Mouse (Mus musculus): ENCODE results near the gene Arhgef2. TPM values are rescaled to one million over a fixed set of nuclear protein-coding genes. Genes with fewer than 3 reads are reported as not detected.
"Not testable (repeated sequence)": the region's sequence is repeated elsewhere in the genome, so short reads cannot be mapped to it uniquely, and the experiment has no call there.

Arhgef2 gene
- 100 to 1,000 TPM; 219 to 239 TPM for total RNA-seq (2021)
- long read RNA-seq, experiment 1, full-length matches to known transcripts, result 20 of 135 reads
- long read RNA-seq, experiment 1, partial matches to known transcripts, result 25 of 135 reads
- long read RNA-seq, experiment 1, other reads (novel, unspliced or antisense), result 90 of 135 reads
- long read RNA-seq, experiment 2, full-length matches to known transcripts, result 11 of 74 reads
- long read RNA-seq, experiment 2, partial matches to known transcripts, result 15 of 74 reads
- long read RNA-seq, experiment 2, other reads (novel, unspliced or antisense), result 48 of 74 reads

DNA sequence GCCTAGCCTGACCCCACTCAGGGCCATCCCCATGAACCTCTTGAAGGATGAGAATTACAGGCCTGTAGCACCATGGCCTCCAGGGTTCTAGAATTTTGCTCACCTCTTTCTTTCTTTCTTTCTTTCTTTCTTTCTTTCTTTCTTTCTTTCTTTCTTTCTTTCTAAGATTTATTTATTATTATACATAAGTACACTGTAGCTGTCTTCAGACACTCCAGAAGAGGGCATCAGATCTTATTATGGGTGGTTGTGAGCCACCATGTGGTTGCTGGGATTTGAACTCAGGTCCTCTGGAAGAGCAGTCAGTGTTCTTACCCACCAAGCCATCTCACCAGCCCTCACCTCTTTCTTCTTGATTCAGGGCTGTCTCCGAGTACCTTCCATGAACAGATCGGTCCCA is at the start of gene Arhgef2:
Arhgef2 (plus strand) TSS at position 301 of the 400 bp plus-strand sequence.
- DNase-seq (ENCODE audit: low spot score in 2 of 2), result not testable (repeated sequence)

DNA sequence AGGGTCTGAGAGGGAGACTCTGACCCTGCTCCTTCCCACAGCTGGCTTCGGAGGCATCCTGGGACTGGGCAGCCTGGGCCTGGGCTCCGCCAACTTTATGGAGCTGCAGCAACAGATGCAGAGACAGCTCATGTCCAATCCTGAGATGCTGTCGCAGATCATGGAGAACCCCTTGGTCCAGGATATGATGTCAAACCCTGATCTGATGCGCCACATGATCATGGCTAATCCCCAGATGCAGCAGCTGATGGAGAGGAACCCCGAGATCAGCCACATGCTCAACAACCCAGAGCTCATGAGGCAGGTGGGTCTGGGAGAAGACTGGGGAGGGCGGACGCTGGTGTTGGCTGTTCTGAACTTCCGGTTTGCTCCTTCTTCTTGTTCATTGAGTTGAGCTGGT is 49.1 kb upstream of the Arhgef2 start:
- no peak for DNase-seq (ENCODE audit: low spot score in 2 of 2)

DNA sequence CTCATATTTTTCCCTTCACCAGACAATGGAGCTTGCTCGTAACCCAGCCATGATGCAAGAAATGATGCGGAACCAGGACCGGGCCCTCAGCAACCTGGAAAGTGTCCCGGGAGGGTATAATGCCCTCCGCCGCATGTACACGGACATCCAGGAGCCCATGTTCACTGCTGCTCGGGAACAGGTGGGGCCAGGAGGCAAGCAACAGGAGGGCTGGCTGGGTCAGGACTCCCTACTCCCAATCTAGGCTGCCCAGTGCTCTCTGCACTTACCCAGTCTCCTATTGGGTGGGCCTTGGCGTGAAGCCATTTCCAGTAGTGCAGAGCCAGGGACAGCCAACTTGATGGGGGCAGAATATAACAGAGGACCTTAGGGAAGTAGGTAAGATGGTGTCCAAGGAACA is 46.2 kb upstream of the Arhgef2 start:
- no peak for DNase-seq (ENCODE audit: low spot score in 2 of 2)

DNA sequence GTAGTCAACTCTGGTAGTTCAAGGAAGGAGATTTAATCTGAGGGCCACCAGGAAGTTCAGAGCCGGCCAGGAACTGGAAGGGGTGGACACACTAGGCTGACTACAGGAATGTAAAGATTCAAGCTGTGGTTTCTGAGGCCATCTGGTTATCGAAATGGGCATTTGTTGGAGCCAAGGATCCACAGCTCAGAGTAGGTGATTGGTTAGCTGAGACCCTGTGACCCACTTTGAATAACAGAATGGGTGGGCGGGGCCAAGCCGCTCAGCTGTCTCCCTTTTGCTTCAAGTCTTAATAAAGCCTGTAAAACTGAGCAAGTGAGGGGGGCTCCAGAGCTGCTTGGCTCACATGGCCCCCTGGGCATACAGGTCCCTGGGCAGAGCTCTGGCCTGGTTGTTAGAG is 43.8 kb upstream of the Arhgef2 start:
- no peak for DNase-seq (ENCODE audit: low spot score in 2 of 2)

DNA sequence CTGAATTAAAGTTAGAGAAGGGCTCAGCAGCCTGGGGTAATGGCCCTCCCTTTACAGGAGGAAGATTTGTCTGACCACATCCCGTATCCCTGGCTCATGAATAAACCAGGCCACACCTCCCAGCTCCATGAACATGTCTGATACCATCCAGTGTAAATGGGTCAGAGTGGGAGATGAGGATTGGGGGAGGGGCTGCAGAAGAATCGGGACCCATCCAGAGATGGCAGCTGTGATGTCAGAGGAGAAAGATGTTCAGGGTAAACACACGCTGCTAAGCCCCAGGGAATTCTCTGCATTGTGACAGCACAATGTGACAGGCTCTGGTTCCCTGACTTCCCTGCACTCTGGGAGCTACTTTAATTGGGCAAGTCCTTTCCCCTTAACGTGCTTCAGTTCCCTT is 42.3 kb upstream of the Arhgef2 start:
- DNase-seq (ENCODE audit: low spot score in 2 of 2), result no peak

DNA sequence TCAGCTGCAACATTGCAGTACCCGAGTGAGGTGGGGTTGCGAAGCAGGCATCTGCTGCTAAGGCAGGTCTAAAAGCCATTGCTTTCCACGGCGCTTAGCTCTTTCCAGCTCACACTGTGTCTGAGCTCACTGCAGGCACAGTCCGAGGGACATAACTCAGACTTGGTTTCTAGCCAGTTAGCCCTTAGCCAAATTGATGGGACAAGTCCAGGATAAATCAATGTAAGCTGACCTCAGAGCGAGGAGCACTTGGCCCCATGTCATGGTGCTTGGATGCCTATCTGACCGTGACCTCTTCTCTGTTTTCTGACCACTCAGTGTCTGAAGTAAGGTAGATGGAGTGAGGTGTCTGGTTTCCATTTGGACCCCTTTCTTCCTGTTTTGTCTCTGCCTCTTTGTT is 41.8 kb upstream of the Arhgef2 start:
- no peak for DNase-seq (ENCODE audit: low spot score in 2 of 2)

DNA sequence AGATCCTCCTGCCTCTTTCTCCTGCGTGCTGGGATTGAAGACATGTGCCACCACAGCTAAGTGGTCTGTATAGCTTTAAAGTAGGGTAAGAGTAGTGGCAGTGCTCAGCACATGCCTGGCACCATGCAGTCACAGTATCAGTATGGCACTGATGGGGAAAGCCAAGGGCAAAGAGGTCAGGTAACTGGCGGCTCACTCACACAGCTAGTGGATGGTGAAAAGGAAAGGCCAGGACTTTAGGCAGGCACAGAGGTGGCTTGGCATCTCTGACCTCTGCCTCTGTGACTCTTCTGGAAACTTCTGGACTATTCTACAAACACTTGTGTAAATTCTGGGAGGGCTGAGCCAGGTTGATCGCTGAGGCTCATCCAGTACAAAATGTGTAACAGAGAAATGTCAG is 39.6 kb upstream of the Arhgef2 start:
- DNase-seq (ENCODE audit: low spot score in 2 of 2), result no peak

DNA sequence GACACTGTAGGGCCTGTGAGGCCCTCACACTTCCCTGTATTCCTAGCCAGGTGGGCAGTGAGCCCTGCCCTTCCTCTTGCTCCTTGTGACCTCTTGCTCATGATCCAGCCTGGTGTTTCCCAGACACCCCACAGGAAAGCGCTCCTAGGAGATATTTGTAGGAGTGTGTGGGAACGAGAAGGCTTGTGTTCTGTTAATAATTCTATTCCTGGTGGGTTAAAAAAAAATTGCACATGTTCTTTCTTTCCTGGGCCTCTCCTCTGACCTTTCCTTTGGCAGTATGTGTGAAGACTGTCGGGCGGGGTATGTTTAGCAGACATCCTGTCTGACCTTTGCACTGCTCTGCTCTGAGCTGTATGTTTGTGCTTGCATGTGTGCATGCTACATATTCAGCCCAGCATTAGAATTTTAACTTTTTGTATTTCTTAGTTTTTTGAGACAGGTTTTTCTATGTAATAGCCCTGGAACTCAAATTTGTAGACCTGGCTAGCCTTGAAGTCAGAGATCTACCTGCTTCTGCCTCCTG is 39.2 kb upstream of the Arhgef2 start:
- DNase-seq (ENCODE audit: low spot score in 2 of 2), result no peak

DNA sequence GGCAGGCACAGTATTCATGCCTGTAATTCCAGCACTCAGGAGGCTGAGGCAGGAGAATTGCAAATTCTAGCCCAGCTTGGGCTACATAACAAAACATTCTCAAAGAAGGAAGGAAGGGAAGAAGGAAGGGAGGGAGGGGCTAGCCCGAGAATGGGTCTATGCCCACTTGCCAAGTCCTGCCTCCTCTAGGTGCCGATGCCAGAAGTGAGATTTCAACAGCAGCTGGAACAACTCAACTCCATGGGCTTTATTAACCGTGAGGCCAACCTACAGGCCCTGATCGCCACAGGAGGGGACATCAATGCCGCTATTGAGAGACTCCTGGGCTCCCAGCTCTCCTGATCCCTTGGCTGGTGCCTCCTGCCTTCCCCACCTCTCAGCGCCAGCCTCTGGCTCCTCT is 37.9 kb upstream of the Arhgef2 start:
- no peak for DNase-seq (ENCODE audit: low spot score in 2 of 2)

DNA sequence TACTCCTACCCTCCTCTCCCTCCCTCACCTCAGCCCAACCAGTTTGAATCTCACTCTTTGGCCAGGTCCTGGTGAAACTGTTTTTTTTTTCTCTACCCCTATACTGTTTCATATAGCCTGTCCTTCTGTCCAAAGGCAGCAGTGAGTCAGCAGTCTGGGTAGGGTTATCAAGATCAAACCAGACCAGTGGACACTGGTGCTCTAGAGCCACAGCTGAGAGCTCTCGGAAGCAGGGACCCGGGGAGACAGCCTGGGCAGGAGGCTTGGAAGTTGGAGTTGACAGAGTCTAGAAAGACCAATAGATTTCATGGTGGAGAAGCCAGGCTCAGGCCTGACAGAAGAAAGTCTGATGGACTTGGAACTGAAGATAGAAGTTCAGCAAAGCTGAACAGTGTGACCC is 37.2 kb upstream of the Arhgef2 start:
- no peak for DNase-seq (ENCODE audit: low spot score in 2 of 2)

DNA sequence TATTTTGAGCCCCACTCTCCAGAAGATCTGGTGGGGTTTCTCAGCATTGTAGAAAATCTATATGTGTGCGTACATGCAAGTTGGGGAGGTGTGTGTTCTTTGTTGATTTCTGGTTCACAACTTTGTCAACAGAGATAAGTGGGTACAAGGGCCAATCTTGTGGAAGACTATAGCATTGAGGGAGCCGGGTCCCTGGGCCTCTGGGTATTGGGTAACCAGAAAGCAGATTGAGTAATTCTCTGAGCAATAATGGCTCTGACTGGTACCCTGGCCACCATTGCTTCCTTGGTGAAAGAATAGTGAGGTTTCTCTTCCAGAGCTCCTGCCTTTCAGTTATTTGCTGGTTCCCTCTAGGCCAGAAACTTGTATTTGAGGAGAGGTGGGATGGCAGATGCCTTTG is 36.7 kb upstream of the Arhgef2 start:
- DNase-seq (ENCODE audit: low spot score in 2 of 2), result no peak

DNA sequence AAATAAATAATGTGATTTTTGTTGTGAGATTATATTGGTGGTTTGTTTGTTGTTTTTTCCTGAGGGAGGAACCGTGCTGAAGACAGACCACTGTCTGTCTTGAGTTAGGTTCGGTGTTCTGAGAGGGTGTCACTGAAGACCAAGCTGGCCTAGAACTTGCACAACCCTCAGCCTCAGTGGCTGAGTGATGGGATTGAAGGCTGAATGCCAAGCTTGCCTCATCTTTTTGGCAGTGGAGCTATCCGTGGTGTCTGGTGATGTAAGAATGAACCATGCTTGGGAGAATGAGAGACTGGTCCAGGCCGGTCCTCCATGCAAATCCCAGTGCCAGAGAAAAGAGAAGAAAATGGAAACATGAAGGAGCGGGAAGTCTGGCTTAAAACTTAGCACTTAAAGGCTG is 36.1 kb upstream of the Arhgef2 start:
- no peak for DNase-seq (ENCODE audit: low spot score in 2 of 2)

DNA sequence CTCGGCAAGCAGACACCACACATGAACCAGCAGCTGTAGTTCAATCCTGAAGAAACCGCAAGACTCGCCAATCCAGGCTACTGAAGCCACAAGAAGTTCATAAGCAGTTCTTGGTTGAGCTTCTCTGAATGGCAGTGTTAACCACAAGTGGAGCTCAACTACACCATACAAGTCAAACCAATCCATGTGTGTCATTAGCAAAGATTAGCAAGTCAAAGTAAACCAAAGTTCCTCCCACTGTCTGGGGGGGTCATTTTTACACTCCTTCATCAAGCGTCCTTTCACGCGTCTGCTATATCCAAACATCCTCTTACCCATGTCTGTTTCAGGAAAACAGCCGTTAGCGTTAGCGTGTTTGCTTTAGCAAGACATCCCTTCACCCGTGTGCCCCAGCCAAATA is 35.4 kb upstream of the Arhgef2 start:
- DNase-seq (ENCODE audit: low spot score in 2 of 2), result no peak

DNA sequence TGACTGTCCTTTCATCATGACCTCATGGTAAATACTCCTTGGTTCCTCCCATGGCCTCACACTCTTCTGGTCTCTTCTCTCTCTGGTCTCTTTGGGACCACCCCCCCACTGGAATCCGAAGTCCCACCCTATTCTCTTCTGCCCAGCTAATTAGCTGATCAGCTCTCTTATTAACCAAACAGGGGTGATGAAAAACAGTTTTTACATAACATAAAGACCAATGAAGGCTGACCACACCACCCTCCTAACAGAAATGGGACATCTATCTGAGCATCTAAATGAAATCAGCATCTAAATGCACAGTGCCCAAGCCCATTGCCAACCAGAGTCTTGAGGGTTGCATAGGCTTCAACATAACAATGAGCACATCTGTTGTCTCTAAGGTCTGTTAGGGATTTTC is 33.9 kb upstream of the Arhgef2 start:
- DNase-seq (ENCODE audit: low spot score in 2 of 2), result no peak

DNA sequence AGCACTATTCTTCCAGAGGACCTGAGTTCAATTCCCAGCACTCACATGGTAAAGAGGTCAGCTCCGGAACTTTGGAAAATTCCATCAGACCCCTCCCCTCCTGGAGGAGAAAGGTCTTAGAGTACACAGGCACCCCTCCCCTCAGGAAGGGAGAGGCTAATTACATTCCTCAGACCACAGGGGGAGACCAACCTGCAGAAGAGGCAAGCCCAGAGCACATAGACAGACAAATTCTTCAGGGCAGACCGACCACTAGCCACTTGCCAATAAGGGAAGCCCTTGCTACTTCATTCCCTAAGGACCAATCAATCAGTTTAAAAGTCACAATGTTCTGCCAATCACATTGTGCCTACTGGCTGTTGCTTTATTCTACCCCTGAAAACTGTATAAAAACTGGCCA is 32.9 kb upstream of the Arhgef2 start:
- no peak for DNase-seq (ENCODE audit: low spot score in 2 of 2)

DNA sequence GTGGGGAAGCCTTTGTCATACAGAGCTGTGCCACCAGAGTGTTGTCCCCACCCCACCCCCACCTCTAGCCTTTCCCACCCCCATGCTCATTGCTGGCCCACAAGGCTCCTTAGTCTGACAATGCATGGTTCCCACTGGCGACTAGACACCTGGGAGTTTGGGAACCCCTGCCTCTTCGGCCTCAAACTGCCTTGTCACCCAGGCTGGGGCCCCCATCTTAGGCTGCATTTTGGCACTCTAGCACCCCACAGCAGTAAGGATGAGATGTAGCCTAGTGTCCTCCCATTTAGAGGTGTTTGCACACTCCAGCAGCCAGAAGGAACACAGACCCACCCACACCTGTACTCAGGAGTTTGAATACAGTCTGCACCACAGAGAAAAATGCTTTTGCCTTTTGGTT is 32.0 kb upstream of the Arhgef2 start:
- DNase-seq (ENCODE audit: low spot score in 2 of 2), result no peak

DNA sequence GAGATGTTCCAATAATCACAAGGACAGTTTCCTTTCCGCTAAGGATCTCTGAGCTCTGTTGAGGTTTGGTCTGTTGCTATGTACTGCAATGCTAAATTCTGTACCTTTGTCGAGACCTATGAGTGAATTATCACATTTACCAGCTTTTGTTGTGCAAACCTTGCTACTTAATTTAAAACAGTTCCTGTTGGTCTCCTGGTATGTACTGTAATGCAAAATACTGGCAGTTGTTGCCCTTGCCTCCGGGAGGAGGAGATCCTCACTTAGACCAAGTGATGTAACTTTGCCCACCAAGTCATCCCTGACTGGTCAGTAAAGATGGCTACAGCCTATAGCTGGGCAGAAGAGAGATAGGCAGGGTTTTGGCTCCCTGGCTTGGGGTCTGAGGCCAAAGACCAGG is 30.2 kb upstream of the Arhgef2 start, which contains the start of gene Ssr2:
Ssr2 (plus strand) TSS at position 337 of the 400 bp plus-strand sequence.
- no peak for DNase-seq (ENCODE audit: low spot score in 2 of 2)

DNA sequence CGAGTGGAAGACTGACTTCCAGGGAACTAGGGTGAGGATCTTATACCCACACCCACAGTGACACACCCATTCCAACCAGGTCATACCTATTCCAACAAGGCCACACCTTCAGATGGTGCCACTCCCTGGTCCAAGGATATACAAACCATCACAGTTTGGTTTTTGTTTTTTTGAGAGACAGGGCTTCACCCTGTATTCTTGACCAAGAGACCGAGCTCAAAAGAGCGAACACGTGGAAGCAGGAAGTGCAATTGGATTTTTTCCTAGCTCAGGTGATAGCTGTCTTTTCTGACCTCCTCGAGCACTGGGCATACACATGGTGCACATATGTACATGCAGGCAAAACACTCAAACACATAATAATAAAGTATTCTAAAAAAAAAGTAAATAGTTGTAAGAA is 27.9 kb upstream of the Arhgef2 start:
- DNase-seq (ENCODE audit: low spot score in 2 of 2), result not testable (repeated sequence)

DNA sequence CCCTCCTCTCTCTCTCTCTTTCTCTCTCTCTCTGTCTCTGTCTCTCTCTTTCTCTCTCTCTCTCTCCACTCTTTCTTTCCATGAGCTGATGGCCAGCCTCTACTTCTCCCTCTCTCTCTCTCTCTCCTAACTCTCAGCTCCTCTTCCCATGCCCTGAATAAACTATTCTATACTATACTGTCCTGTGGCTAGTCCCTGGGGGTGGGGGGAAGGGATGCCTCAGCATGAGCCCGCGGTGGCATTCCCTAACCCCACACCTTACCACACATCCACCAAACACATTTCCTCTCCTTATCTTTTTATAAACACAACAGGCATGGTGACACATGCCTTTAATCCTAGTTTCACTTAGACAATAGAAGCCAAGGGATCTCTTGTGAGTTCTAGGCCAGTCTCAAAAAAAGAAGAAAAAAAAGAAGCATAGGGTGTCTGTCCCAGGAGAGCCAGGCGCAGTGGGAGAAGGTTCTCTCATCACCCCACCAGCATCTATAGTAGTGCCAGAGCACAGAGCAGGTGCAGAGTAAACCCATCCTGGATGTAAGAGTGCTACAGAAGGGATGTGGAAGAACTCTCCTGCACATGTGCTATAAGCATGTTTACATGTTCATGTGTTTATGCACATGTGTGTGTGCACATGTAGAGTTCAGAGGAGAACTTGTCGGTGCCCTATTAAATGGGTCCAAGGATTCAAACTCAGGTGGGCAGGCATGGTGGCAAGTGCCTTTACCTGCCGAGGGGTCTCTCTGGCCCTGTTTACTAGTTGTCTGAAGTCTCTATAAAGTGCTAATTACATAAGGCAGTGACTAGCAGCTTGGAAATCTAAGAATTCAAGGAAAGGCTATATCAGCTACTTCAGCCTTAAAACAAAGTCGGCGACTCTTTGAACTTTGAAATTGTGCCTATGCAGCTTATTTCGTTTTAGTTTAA is 27.0 kb upstream of the Arhgef2 start:
- no peak for DNase-seq (ENCODE audit: low spot score in 2 of 2)

DNA sequence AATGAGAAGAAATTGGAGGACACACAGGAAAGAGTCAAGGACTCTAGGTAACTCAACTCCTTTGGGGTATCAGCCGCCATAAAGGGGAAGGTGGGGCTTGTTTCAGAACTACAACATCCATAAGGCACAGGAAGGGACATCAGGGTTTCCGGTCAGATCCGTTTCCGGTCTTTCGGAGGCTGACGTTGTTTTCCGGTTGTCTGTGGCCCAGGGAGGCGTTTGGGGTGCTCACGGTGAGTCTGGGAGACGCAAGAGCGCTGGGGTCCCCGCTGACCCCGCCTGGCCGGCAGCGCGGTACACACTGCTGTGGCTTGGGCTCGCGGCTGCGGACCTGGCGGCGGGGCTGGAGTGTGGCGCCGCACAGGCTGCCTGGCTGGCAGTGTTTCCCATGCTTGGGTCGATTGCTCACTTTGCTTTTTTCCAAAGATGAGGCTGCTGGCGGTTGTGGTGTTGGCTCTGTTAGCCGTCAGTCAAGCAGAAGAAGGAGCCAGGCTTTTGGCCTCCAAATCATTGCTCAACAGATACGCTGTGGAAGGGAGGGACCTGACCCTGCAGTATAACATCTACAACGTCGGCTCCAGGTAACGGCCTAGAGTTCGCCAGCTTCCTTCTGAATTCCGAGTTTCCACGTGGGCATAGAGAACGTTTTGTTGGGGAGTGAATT is 26.2 kb upstream of the Arhgef2 start:
- peak; percentile 72 to 82 for DNase-seq (ENCODE audit: low spot score in 2 of 2)

DNA sequence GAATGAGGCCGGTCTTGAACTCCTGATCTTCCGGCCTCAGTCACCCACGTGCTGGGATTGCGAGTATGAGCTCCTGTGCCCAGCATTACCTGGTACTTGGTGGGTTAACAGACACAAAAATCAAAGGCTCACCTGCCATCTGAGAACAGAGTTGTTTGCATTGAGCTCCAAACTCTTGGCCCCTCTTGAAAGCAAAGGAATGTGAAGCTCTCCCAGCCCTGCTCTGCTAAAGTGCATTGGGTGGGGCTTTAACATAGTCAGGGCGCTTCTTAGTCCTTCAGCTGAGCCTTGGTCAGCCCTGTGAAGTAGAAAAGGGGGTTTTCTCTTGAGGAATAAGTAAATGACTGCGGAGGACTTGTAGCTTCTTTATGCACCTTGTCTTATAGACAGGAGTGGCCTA is 20.0 kb upstream of the Arhgef2 start:
- no peak for DNase-seq (ENCODE audit: low spot score in 2 of 2)

DNA sequence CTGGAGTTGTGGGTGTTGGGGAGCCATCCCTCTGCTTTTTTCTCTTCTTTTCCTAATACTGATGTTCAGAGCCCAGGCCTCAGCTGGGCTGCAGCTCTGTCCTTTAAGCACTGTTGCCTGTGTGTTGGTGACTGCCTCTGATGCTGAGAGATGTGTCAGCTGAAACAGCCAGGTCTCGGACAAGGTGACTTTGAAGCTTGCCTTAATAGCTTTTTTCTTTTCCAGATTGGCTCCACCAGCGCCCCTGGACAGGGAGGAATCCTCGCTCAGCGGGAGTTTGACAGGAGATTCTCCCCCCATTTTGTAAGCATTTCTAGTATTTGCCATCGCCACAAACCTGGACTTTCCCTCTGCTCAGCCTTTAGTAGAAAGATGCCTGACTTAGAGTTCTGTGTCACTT is 19.1 kb upstream of the Arhgef2 start:
- DNase-seq (ENCODE audit: low spot score in 2 of 2), result no peak
